In the genomic region with DNA sequence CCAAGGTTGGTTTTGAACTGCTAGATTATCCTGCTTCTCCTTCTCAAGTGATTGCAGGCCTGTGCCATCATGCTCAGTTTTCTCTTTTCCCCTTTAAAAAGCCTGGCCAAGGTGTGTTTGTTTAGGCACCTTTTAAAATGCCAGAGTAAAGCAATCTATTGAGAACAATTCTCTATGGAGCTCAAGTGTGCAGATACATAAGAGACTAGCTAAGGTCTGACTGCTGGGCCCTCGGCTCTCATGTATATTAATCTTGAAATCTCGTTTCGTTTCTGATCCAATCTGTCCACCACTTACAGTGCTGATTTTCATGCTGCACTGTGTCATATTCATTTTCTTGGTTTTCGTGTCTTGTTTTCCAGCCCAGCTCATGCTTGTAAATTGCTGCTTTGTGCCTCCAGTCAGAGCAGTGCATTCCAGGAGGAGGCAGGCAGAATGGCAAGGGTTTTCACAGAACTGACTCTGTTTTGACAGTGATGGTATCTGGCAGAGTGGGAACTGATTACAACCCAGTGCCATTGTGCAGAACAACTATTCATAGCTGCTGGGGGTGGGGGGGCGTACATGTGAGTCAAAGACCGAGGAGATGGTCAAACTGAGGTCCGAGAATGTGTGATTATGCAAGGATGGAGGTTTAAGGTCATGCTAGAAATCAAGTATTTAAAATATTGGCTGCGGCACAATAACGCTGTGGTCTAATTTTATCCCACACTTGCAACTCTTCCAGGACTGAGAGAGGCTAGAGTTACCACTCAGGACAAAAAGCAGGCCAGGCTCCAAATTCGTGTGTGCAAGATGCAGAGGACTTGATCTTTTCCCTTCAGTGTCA, we compare ENCODE assay signal across 7 mouse cellular contexts.
DNase-seq lines count a peak whose midpoint lies in the region.

No protein-coding gene starts in this region.

- peak; percentile 7 for DNase-seq in right cerebral cortex, adult 2 months (ENCODE audit: low spot score in 2 of 2)
- no peak for DNase-seq in right cerebral cortex, postnatal 14 days
- peak; percentile 6 to 12 for DNase-seq in frontal cortex, postnatal 36 days (ENCODE audit: low spot score in 2 of 2)
- DNase-seq in layer of hippocampus, adult 18-20 months (ENCODE audit: low spot score in 2 of 2) = peak; percentile 8 to 57
- peak; percentile 81 for DNase-seq in retina, postnatal 1 day
- DNase-seq in MN1 (ENCODE audit: low spot score) = no peak
- no peak for DNase-seq in cerebellum, adult 11-12 months

Comparison
In these comparisons a context has a peak if more than half of its experiments do, and no peak if none do; other contexts are left out.
1. DNase-seq: peak in right cerebral cortex, adult 2 months (2 of 2), frontal cortex, postnatal 36 days (2 of 2), layer of hippocampus, adult 18-20 months (2 of 2) and retina, postnatal 1 day (single experiment); none in right cerebral cortex, postnatal 14 days (single experiment), MN1 (single experiment) and cerebellum, adult 11-12 months (single experiment).